Mouse (Mus musculus): Measurements from ENCODE around the gene Cdc20. TPM values are rescaled to one million over a fixed set of nuclear protein-coding genes. Genes with fewer than 3 reads are reported as not detected.

The Cdc20 gene
- 255 and 275 TPM in 2 replicates for polyA plus RNA-seq (2015; fragmentation: Nextera tagmentation; extraction: Ambion mirVana)

- H3K27me3 ChIP-seq: no peaks in the 10 kb centered on the region
- H3K36me3 ChIP-seq: peaks cover 34% of the 10 kb centered on the region
- no peaks in the 10 kb centered on the region for H3K9me3 ChIP-seq (replicated peaks)
- H3K27ac ChIP-seq: peak within 1 kb of the TSS; percentile 96
- H3K9ac ChIP-seq: peak within 1 kb of the TSS; percentile 74
- WGBS: under 1% methylated on average over 67 of the region's 67 CpGs
- ATAC-seq (replicated peaks; ENCODE audit: low FRiP score): peak; percentile 96
- peak within 1 kb of the TSS; percentile 92 for H3K4me2 ChIP-seq
- peaks cover 48% of the 10 kb centered on the region for H3K4me1 ChIP-seq
- H3K4me3 ChIP-seq (replicated peaks): peak within 1 kb of the TSS; percentile 62
Measured at GRCm38 (mm10) chr4:118436820-118437603, at the start of gene Cdc20. Gene Cdc20, minus strand, starts transcription at chr4:118437352.

DNA sequence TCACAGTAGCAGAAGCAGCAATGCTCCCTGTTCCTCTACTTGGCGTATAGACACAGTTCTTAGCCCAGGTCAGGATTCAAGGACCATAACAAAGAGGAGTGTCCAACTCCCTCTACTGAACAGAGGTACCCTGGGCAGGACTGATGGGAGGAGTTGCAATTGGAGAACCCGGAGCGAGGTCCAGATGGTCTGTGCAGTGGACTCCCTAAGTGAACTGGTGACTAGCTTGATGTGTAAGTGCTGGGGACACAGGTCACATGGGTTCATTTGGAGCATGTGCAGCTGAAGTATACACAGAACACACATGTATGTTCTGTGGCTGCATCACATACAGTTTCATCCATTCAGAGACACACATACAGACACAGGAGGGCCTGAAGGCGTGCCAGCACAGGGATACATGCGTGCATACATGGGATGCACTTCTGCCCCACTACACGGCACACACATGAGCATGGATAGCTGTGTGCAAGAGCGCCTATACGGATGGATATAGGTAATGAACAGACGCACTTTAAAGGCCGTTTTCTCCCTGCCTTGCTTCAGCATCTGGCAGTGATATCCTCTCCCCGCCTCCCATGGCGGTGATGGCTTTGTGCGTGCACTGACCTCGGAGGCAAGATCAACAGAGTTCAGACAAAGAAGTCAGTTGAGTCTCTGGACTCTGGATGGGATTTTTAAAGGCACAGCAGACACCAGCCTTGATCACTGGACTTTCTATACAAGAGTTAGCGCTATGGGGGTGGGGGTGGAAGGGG lies 39.8 kb upstream of the Cdc20 start:
- 53% methylated on average over 15 of the region's 15 CpGs for WGBS
- ATAC-seq (replicated peaks; ENCODE audit: low FRiP score): peak; percentile 42; the same call in 1 of the 2 replicates
- H3K36me3 ChIP-seq: no peaks in the 10 kb centered on the region

DNA sequence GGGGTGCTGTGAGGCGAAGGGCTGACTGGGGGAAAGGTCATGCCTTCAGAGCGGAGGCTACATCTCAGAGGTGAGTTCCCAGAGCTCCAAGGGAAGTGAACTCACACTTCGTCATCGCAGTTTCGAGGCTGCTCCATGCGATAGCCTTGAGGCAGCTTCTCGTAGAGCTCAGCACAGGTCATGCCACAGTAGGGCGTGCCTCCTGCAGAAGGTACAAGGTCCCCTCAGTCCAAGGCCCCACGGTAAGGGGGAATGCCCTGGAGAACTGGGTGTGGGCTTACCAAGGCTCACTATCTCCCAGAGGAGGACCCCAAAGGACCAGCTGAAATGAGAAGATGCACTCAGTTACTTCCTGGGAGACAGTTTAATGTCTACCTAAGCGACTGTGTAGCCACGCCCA lies 35.5 kb upstream of the Cdc20 start:
- Histone ChIP-seq H3K4me1 (peaks cover 13% of the 10 kb centered on the region; the same call in 1 of the 2 replicates), H3K9me3 (replicated peaks) (no peaks in the 10 kb centered on the region), H3K4me2 (no peak overlapping the region), H3K36me3 (no peaks in the 10 kb centered on the region), H3K27me3 (no peaks in the 10 kb centered on the region), H3K27ac (no peak overlapping the region), H3K4me3 (replicated peaks) (no peak overlapping the region), H3K9ac (no peak overlapping the region)
- WGBS: 90% methylated on average over 11 of the region's 11 CpGs
- no peak for ATAC-seq (replicated peaks; ENCODE audit: low FRiP score)

More for the DNA sequence above, 39.8 kb upstream of the Cdc20 start:
- no peak overlapping the region for H3K4me2 ChIP-seq
- no peaks in the 10 kb centered on the region for H3K9me3 ChIP-seq (replicated peaks)
- 0 out of 2 replicates have a peak, but pooled peaks cover 7% of the 10 kb centered on the region for H3K4me1 ChIP-seq
- H3K27me3 ChIP-seq: no peaks in the 10 kb centered on the region
- no peak overlapping the region for H3K27ac ChIP-seq
- H3K9ac ChIP-seq: no peak overlapping the region
- no peak overlapping the region for H3K4me3 ChIP-seq (replicated peaks)

- Histone ChIP-seq H3K4me1 (peaks cover 8% of the 10 kb centered on the region; the same call in 1 of the 2 replicates), H3K9me3 (replicated peaks) (no peaks in the 10 kb centered on the region), H3K9ac (no peak overlapping the region), H3K27me3 (no peaks in the 10 kb centered on the region), H3K4me3 (replicated peaks) (no peak overlapping the region), H3K4me2 (no peak overlapping the region), H3K27ac (no peak overlapping the region), H3K36me3 (no peaks in the 10 kb centered on the region)
- 62% methylated on average over 6 of the region's 6 CpGs for WGBS
- ATAC-seq (replicated peaks; ENCODE audit: low FRiP score): no peak
Measured at GRCm38 (mm10) chr4:118471281-118471680, 34.1 kb upstream of the Cdc20 start.

DNA sequence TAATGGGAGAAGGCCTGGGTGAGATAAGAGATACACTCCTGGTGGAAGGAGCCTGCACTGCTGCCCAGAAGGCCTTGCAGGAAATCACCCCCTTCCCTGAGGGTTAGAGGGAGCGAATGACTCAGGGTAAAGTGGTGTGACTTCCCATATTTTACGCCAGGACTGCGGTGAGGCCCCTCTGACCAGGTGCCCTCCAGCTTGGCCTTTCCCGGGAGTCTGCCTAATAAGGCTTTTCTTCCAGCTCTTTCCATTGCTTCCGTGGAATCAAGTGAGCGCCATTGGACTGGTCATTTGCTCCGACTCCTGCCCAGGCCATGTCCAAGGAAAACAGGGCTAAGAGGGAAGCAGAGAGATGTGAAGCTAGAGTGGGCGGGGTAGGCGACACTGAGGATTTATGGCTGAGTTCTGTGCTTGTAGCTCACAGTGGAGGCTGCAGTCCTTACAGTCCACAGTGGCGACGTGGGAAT lies 28.6 kb upstream of the Cdc20 start:
- peaks cover 10% of the 10 kb centered on the region for H3K4me1 ChIP-seq
- 3% methylated on average over 11 of the region's 11 CpGs for WGBS
- H3K27ac ChIP-seq: peak overlapping the region; percentile 51; the same call in 1 of the 2 replicates
- peak overlapping the region; percentile 45 for H3K4me2 ChIP-seq
- no peaks in the 10 kb centered on the region for H3K9me3 ChIP-seq (replicated peaks)
- no peaks in the 10 kb centered on the region for H3K27me3 ChIP-seq
- H3K9ac ChIP-seq: no peak overlapping the region
- ATAC-seq (replicated peaks; ENCODE audit: low FRiP score): peak; percentile 84
- no peaks in the 10 kb centered on the region for H3K36me3 ChIP-seq
- H3K4me3 ChIP-seq (replicated peaks): peak overlapping the region; percentile 16; the same call in 1 of the 2 replicates

DNA sequence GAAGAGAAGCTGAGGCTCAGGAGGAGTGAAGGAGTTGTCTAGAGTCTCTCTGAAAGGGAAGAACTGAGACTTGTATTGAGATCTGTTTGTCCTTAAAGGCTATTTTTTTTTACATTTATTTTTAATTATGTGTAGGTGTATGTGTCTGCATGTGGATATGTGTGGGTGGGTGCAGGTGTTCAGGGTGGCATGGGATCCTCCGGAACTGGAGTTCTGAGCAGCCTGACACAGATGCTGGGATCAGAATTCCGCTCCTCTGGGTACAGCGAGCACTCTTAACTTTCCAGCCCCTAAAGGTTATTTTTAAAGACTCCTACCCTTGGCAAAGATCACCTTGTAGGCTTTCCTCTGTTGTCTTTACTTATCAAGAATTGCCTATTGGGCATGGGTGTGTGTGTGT lies 27.8 kb upstream of the Cdc20 start:
- Histone ChIP-seq H3K4me2 (no peak overlapping the region), H3K4me1 (peaks cover 10% of the 10 kb centered on the region), H3K9me3 (replicated peaks) (no peaks in the 10 kb centered on the region), H3K36me3 (no peaks in the 10 kb centered on the region), H3K4me3 (replicated peaks) (no peak overlapping the region), H3K27ac (peak overlapping the region; percentile 51; the same call in 1 of the 2 replicates), H3K9ac (no peak overlapping the region), H3K27me3 (no peaks in the 10 kb centered on the region)
- ATAC-seq (replicated peaks; ENCODE audit: low FRiP score): no peak
- 82% methylated on average over 3 of the region's 3 CpGs for WGBS

- ATAC-seq (replicated peaks; ENCODE audit: low FRiP score): no peak
- Histone ChIP-seq H3K4me1 (no peaks in the 10 kb centered on the region), H3K9ac (no peak within 1 kb of the TSS), H3K9me3 (replicated peaks) (no peaks in the 10 kb centered on the region), H3K27ac (no peak within 1 kb of the TSS), H3K4me3 (replicated peaks) (no peak within 1 kb of the TSS), H3K36me3 (no peaks in the 10 kb centered on the region), H3K4me2 (no peak within 1 kb of the TSS), H3K27me3 (no peaks in the 10 kb centered on the region)
- WGBS: 63% methylated on average over 9 of the region's 9 CpGs
Measured at GRCm38 (mm10) chr4:118457345-118457975, 20.3 kb upstream of the Cdc20 start, which contains the start of gene Mpl. Gene Mpl, minus strand, starts transcription at chr4:118457513.

DNA sequence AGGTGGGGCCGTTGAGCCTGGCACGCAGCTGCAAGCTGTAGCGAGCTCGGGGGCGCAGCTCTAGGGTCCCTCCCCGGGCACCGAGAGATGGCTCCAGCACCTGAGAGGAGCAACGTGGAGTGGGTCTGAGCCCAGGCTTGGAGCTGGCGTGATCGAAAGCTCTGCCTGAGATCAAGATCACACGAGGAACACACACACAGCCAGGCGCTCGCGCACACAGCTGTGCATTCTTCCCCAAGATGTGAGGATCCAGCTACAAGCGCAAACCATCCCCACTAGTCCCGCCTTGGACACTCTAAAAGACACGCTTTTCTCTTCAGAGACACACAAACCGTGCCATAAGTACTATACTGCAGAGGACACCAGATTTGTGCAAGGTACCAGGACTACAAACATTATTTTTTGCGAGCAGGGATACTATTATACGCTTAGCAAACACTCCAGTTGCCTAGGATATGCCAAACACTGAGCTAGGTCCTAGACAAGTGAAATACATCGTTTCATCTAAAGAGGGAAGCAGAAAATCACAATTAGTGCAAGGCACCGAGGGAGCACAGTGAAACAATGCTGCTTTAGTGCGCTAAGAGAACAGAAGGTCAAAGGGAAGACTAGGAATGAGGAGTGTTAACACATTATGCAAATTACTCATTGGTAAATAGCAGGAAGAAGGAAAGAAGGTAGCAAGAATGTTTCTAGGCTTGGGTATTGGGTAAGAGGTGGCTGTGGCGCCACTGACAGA lies 9.4 kb upstream of the Cdc20 start:
- H3K4me3 ChIP-seq (replicated peaks): peak overlapping the region; percentile 45
- WGBS: 28% methylated on average over 24 of the region's 24 CpGs
- 0 out of 2 replicates have a peak, but pooled peaks cover 4% of the 10 kb centered on the region for H3K27me3 ChIP-seq
- H3K9me3 ChIP-seq (replicated peaks): no peaks in the 10 kb centered on the region
- no peaks in the 10 kb centered on the region for H3K36me3 ChIP-seq
- H3K4me1 ChIP-seq: peaks cover 15% of the 10 kb centered on the region
- no peak; the same call in 1 of the 2 replicates for ATAC-seq (replicated peaks; ENCODE audit: low FRiP score)
- no peak overlapping the region for H3K27ac ChIP-seq
- peak overlapping the region; percentile 34 for H3K9ac ChIP-seq
- H3K4me2 ChIP-seq: peak overlapping the region; percentile 84

DNA sequence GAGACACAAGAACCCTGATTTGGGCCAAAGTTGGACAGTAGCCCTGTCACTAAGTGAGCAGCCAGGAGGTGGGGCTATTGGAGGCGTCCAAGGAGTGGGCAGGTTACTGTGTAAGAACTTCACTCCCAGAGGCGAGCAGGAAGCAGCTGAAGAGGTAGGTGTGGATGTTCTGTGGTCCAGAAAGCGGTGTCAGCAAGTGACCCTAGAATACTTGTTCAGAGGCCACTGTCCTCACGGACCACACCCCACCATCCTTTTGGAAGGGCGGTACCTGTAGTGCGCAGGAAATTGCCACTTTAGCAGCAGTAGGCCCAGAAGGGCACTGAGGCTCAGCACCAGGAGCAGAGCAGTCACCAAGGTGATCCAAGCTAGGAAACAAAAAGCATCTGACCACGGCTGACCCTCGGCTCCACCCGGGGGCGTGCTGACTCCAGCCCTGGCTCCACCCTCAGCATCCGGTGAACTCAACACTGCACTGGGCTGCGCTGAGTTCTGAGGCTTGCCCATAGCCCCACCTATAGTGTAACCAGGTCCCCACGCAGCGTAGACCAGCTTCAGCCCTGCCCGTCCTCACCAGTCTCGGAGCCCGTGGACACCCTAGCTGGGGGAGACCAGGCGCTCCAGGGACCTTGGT lies 8.7 kb upstream of the Cdc20 start:
- Histone ChIP-seq H3K36me3 (no peaks in the 10 kb centered on the region), H3K27me3 (0 out of 2 replicates have a peak, but pooled peaks cover 4% of the 10 kb centered on the region), H3K4me1 (peaks cover 15% of the 10 kb centered on the region), H3K27ac (no peak overlapping the region), H3K9me3 (replicated peaks) (no peaks in the 10 kb centered on the region), H3K4me2 (peak overlapping the region; percentile 84), H3K4me3 (replicated peaks) (peak overlapping the region; percentile 45), H3K9ac (peak overlapping the region; percentile 34)
- 17% methylated on average over 18 of the region's 18 CpGs for WGBS
- ATAC-seq (replicated peaks; ENCODE audit: low FRiP score): peak; percentile 89

GRCm38 (mm10) chr4:118445088-118445487 lies 7.9 kb upstream of the Cdc20 start:
- no peak for ATAC-seq (replicated peaks; ENCODE audit: low FRiP score)
- 0 out of 2 replicates have a peak, but pooled peaks cover 4% of the 10 kb centered on the region for H3K27me3 ChIP-seq
- H3K27ac ChIP-seq: no peak overlapping the region
- 86% methylated on average over 10 of the region's 10 CpGs for WGBS
- H3K4me2 ChIP-seq: no peak overlapping the region
- no peaks in the 10 kb centered on the region for H3K36me3 ChIP-seq
- no peaks in the 10 kb centered on the region for H3K9me3 ChIP-seq (replicated peaks)
- H3K4me1 ChIP-seq: peaks cover 15% of the 10 kb centered on the region
- H3K4me3 ChIP-seq (replicated peaks): no peak overlapping the region
- no peak overlapping the region for H3K9ac ChIP-seq

- ATAC-seq (replicated peaks; ENCODE audit: low FRiP score): no peak
- peak overlapping the region; percentile 96 for H3K27ac ChIP-seq
- 6% methylated on average over 12 of the region's 12 CpGs for WGBS
Measured at GRCm38 (mm10) chr4:118437829-118438253, 689 bp upstream of the Cdc20 start.

More at GRCm38 (mm10) chr4:118437829-118438253, 689 bp upstream of the Cdc20 start:
- Histone ChIP-seq H3K36me3 (peaks cover 25% of the 10 kb centered on the region), H3K9ac (peak overlapping the region; percentile 58), H3K4me1 (peaks cover 46% of the 10 kb centered on the region), H3K4me2 (peak overlapping the region; percentile 92), H3K4me3 (replicated peaks) (peak overlapping the region; percentile 62), H3K9me3 (replicated peaks) (no peaks in the 10 kb centered on the region), H3K27me3 (no peaks in the 10 kb centered on the region)
